Mouse (Mus musculus) right cerebral cortex, postnatal 4 days (tissue): ENCODE data around the gene Sox13.

Experiments used
- DNase-seq: peaks from one replicate; pipeline ENCODE4 v3.0.0-alpha.2; 2022

Sox13 gene

DNA sequence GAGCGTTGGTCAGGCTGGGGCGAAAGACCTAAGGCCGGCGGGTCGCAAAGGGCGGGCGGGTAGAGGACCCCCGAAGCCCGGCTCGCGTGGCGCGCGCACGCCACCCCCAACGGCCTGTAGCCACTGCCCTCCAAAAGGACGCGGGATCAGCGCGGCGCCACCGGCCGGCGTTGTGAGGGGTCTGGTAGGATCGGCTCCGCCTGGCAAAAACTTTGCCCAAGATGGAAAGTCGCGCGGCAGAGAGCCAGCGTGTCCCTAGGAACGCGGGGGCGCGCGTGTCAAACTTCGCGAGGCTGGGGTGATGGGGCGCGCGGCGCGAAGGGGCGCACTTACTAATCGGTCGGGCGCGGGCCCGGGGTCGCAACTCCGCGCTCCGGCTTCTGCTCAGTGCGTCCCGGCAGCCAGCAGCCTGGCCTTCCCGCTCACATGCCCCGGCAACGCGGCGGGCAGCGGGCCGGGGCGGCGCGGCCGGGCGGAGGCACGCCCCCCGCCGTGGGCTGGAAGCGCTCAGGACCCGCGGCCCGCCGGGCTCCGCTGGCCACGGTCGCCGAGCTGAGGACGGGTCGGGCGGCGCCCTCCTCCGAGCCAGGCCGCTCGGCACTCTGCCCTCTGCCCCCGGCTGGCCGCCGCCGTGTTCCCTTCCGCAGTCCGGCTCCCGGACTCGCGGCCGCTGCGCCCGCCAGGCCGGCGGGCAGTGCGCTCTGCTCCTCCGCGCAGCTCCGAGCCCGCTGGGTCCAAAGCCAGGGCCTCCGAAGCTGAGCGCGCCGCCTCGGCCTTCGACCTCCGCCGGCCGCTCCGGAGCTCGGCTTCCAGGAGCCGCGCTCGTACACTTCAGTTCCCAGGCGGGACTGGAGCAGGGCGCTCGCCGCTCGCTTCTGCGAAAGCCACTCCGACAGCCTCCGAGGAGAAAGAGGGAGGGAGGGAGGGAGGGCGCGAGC is at the start of gene Sox13:
Gene Sox13 (minus strand): TSS at position 835 of the 938 bp plus-strand sequence.
- DNase-seq = peak; percentile 51

DNA sequence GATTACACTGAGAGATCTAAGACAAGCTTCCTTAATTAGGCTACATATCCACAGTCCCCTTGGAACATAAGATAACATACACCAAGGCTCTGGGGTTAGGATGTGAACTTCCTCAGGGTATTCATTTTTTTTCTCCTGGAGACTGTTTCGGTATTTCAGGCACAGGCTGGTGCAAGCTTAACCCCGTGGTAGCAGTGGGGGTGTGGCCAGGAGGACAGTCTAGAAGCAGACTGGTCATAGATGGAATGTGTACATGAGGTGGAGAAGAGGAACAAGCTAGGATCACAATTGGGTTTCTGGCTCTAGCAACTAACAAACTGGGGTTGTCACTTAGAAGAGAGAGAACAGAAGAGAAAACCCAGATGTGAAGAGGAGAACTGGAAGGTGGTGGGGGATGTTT is 47.4 kb upstream of the Sox13 start:
- no peak for DNase-seq

DNA sequence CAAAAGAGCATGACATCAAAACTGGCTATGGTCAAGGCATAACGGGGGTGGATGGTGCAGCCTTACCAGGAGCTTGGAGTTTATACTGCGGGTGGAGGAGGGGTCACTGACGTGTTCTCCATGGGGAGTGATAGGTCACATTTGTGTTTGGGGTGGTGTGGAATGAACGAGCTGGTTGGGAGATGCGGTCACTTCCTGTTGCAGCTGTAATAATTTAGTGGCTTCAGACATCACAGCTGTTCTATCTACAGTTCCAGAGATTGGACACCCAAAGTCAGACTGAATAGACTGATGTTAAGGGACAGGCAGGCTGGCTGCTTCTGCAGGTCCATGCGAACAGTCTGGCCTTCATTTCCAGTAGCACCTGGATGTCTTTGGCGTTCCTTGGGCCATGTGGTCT is 46.9 kb upstream of the Sox13 start:
- no peak for DNase-seq

DNA sequence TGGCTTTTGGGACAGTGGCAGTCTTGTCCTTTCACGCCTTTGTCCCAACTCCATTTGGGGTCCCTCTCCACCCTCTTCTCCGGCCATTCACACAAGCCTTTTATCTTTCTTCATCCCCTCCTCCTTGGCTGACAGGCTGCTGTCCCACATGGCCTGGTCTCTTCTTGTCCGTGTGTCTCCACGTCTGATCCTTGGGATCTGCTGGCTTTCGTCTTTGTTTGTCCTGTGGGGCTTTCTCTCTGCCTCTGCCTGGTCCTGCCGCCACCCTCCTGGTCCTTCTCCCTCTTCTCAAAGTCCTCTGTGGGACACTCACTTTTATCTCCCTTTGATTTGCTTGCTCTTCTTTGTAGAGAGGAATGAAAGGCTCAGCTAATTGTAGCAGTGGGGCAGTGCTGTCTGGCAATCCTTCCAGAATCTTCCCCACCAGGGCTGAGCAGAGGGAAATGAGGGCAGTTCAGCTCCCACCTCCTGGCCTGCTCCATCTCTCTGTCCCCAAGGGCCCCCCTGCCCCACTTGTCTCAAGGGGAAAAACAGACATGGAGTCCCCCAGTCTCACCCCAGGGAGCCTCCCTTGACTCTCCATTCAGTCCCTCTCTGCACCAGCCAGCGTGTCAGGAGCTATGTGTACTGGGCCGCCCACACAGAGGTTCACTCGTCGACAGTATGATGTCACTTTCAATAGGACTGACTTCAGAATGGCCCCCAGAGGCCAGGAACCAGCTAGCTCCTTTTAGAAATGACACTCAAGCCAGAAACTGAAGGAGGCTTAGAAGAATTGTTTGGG is 46.3 kb upstream of the Sox13 start:
- no peak for DNase-seq

DNA sequence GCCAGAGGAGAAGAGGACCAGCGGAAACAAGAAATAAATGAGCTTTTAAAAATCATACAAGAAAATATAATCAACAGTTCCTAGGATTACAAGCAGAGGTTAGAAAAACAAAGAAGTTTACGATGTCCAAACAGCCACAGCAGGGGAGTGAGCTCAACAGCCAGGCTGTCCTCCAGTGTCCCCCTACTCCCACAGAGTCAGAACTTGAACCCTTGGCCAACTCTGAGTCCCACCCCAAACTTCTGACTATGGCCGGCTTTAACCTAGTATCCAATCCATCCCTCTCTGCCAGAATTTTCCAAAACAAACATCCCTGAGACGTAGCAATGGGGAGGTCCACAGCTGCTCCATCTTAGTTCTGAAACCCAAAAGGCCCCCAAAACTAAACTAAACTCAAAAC is 45.0 kb upstream of the Sox13 start:
- no peak for DNase-seq

DNA sequence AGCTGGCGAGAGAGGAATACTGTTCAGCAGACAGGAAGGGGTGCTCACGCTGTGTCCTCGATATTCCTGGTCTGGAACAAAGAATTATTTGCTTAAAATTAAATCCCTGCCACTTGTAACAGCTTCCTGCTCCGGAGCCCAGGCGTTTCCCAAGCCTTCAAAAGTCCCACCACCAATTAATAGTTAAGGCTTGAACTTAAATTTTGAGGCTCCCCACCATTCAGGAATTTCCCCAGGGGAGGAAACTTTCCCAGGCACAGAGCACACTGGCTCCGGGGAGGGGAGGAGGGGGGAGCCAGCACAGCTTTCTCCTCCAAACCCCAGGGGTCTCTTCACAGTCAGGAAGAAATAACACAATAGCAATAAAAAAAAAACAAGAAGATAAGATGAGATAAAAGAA is 44.6 kb upstream of the Sox13 start:
- no peak for DNase-seq

DNA sequence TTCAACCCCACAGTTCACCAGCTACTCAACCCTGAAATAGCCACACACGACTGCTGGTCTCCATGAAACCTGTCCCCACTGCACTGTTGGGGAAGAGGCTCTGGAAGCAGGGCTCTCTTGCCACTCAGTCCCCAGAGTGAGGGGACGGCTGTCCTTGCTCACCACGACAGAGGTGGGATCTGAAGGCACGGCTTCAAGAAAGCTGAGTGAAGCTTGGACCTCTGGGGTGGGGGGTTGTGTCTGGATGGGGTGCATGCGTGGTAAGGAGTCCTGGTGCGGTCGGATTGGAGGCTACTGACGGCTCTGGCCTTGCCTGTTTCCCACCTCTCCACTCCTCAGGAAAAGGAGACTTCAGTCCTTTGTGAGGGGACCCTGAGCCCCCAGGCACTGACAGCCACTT is 43.7 kb upstream of the Sox13 start:
- no peak for DNase-seq

DNA sequence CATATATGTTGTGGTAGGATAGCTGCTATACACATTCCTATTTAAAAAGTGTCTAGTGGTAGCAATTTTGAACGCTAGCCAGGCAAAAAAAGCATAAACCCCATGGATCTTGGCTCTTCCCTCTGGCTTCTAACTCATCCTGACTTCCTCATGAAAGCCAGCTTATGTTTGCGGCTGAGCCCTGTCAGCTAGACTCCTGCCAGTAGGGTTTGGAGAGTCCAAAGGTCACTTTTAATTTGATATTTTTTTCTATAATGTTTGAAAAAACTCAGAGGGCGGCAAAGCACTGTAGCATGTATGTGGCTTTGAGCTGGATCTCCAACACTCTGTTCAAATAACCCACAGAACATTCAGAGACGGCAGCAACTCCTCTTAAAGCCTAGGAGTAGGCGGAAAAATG is 39.0 kb upstream of the Sox13 start:
- DNase-seq = no peak

DNA sequence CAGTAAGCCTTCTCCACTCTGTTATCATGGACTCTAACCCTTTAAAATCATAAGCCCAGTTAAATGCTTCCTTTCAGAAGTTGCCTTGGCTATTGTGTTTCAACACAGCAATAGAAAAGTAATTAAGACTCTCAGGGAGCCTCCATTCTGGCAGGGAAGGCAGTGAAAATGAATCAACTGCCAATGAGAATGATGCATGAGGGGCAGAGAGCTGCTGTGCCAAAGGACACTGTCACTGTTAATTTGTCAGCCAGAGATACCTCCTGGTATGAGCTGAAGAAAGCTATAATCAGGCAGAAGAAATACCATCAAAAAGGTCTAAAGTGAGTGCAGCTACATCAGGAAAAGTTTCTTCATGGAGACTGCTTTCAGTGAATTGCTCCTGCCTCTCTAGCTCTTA is 36.8 kb upstream of the Sox13 start:
- DNase-seq = no peak

DNA sequence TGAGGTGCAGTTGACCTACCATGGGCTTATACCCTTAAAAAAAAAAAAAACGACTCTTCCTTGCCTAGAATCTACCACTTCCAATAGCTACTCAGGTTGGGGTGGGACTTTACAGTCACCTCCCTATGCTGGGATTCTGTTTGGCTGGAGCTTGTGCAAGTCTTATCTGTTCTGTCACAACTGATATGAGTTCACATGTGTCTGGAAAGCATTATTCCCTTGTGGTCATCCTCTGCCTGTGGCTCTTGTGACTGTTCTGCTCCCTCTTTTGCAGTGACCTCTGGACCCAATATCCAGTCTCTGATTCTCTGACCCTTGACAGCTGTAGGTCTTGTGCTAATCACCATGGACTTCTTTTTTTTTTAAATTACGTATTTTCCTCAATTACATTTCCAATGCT is 31.9 kb upstream of the Sox13 start:
- DNase-seq = no peak

DNA sequence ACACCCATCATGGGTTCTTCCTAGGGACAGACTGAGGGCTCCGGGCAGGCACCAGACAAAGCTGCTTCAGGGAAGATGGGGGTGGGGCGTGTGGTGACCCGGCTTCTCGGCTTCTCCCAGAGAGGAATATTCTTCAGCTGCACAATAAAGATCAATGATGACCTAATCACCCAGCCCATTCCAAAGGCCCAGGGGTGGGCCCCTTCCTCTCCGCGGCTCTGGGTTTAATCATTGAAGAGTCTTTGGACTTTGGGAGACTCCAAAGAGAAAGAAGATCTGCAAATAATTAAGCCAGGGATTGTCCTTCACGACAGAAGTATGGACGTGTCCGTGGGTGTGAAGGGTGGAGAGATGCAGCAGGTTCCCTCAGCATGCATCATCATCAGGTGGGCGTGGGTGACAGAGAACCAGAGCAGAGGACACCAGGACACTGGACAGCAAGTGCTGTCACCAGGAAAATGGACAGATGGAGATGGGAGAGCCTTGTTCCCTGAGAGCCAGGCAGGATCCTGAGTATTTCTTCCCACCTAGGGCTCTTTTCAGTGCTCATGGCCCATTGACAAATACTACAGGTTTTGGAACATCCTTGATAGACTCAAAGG is 28.5 kb upstream of the Sox13 start:
- DNase-seq = no peak

DNA sequence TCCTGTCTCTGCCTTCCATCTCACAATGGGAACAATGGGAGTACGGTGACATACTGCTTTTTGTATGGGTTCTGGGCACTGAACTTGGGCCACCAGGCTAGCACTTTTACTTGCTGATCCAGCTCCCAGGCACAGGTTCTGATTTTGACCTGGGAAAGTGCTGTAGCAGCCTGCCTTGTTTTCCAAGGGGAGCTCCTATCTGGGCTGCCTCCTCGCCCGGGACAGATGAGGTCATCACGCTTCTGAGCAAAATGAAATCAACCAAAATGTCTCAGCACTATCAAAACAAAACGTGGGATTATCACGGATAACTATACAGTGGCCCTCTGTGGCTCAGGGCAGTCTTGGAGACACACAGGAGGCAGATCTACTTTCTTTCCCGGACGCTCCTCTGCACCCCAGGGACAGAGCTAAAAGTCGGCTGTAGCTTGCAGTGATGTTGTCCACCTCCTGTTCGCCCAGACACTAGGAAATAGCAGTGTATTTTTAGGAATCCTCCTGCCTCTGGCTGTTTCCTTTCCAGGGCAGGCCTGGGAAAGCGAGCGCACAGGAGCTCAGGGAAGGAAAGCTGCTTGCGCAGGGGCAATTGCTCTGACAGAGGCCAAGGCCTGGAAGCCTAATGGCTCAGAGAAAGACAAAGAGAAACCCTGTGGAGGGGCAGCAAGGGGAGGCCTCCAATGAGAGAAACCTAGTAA is 27.8 kb upstream of the Sox13 start:
- DNase-seq = no peak

DNA sequence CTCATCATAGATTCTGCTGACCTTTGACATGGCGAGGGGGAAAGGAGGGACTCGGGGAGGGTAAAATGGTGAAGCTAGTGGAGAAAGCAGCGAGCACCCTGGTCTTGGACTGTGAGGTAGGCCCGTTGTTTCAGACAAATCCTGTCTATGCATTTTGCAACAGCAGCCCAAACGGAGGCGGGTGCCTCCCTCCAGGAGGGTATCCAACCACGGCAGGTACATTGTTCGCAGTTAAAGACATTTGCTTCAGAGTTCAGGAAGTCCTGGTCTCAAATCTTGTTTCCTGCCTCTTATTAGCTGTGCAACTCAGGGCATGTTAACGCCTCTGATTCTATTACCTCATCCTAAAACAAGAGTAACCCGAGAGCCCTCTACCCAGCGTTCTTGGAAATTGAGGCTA is 26.8 kb upstream of the Sox13 start:
- no peak for DNase-seq

DNA sequence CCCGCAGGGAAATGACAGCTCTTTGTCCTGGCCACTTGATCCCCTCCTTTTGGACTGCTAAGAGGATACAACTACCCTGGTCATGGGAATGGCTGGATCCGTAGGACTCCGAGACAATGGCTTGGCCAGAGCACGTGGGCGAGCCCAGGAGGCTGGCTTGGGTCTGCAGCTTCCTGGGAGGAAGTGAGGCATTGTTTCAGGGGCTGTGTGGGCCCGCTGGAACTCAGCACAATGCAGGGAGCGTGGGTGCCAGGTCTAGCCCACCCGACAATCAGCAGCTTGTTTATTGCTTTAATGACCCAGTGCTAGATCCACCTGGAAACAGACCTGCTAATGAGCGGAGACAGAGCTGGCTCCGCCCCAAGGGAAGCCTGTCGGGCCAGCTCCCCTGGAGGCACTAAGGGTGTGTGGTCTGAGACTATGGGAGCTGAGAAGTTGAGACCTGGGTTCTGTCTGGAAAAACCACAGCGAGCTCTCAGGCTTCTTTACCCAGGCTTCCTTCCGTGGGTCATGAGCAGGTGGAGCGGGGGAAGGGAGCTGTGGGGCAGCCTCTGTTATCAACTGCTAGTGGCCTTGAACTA is 24.3 kb upstream of the Sox13 start:
- DNase-seq = no peak

DNA sequence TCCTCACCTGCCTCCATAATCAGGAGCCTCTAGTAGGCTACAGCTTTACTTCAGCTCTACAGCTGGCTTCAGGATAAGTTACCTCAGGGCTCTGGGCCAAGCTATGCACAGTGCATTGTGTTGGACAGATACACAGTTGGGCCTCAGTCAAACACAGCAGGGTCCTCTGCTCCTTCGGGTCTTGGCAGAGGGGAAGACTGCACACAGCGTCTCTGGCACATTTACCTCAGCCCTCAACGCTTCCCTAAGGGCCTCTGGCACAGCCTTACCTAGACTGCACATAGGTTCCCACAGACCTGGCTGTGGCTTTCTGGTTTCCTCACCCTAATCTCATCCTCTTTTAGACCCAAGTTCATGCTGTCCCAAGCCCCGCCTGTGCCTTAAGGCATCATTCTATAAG is 22.1 kb upstream of the Sox13 start:
- DNase-seq = no peak

DNA sequence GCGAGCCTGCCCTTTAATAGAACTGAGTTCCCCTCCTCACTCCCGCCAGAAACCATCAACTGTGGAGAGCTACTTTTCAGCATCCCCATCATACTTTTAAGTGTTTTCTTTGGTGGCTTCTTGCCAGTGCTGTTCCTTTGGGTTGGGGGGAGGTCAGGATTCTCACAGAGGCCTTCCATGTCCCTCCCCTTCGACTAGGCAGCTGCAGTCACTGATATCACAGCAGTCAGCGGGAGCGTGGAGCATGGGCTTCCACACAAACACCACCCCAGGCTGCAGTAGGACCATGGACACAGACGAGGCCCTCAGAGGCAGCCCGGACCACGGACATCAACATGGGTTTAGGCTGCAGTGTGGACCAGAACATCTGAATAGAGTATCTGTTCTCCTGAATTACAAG is 20.1 kb upstream of the Sox13 start:
- DNase-seq = no peak

DNA sequence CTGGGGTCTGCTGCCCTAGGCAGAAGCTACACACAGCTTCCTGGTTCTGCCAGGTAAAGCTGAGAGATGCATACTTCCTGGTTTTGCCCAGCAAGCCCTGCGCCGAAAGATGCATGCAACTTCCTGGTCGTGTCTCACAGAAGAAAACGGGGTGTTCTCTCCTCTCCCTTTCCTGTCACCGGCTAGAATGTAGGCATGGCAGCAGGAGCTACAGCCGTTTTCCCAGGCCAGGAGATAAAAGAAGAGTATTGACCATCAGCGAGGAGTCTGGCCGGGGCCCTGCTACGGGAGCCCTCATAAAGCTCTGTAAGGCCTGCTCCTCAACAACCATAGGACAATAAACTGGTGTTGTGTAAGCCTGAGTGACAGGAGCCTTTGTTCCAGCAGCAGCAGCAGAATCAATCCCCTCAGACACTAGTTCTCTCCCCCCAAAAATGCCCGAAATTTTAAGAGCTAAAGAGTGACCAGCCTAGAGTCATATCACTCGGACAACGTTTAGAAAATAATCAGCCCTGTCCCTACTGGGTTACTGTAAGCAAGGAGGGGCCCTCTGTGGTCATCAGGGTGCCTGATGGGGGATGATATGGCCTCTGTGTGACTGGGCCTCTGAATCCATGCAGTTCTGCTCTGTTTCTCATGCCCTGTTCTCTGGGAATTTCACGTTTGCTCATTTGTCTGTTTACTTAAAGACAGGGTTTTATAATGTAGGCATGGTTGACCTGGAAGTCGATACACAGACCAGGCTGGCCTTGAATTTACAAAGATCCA is 13.9 kb upstream of the Sox13 start:
- no peak for DNase-seq

DNA sequence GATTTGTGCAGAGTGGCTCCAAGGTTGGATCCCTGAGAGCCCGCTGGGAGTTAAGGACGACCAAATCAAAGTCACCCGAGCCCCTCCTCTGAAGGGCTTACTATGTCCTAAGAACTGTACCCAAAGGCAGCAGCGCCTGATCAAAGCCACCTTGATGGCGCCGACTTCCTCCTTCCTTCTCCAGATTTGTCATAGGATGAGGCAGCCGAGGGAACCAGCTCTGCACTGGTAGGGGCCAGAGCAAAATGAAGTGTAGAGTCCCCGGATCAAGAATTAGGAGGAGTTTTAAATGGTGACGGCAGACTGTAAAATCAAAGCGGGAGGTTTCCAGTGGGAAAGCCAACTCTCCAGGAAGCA is 10.6 kb upstream of the Sox13 start:
- DNase-seq = no peak

DNA sequence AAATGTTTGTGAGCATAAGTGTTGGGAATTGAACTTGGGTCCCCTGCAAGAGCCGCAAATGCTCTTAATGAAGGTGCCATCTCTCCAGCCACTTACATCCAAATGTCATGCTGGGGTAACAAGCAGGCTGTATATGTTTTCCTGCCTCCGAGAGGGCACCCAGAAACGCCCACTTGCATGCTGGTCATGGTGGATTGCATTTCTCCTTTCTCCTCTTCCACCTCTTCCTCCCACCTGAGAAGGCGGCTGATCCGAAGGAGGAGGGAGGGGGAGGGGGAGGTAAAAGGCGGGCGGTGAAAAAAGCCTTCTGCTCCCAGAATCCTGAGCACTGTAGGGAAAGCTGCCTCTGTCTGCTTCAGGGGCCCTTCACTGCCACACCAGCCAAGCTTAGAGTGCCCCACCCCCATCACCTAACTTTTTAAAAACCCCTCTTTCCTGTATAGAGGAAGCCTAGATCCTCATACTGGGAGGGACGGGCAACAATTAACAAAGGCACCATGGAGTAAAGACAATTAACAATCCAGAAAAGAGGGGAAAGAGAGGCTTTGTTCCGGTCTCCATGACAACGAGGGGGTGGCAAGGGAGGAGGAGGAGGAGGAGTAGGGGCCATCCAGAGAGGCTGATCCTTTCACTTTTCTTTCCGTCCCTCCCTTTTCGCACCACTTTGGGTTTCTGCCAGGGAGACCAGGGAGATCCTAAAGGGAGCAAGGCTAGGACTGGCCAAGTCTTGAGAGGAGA is 10.0 kb upstream of the Sox13 start:
- peak; percentile 52 for DNase-seq

DNA sequence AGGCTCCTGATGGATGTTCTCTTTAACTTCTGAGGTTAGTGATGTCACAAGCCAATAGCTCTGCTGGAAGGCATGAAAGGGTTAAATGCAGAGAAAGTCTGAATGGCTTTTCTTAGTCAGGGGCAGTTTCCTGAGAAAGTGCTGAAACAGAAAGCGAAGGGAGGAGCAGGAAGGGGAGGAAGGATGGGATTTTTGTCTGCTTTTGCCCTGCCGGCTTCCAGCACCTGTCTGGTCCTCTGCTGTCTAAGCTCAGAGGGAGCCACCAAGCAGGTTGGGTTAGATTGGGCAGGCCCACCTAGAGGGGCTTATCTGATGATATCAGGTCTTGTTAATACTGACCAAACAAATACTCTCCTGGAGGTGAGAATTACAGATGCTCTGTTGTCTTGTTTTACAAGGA is 8.4 kb upstream of the Sox13 start:
- no peak for DNase-seq

DNA sequence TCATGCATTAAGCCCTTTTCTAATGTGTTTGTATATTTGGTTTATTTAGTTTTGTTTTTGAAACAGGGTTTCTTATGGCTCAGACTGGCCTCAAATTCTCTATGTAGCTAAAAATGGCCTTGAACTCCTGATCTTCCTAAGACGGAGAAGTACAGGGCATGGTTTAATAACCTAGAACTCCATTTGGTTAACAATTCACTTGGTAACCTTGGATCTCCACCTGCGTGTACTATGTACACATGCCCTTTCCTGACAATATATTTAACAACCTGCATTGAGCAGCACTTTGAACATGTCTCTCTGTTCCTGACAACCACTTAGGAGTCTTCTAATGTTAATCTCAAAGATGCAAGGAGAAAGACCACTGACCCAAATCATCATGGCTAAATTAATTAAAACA is 7.0 kb upstream of the Sox13 start:
- DNase-seq = no peak
